Mouse (Mus musculus) B cell, adult 62 days (primary cell): ENCODE results near the gene Duxbl3. TPM values are rescaled to one million over a fixed set of nuclear protein-coding genes. Genes with fewer than 3 reads are reported as not detected.

Experiments
- total RNA-seq: library from RNA; stranded (reverse); gene quantifications from 4 replicates; pipeline ENCODE4 v1.2.4, GENCODE M21; 2023

Gene Duxbl3
- not detected in 4 replicates for total RNA-seq

GRCm38 (mm10) chr14:26257756-26258617, at the start of gene Duxbl3:
Gene Duxbl3, plus strand, starts transcription at chr14:26257962.

Other genes starting within 250 kb of the Duxbl3 start
- not detected in 4 replicates for gene Gm9780, start 215.3 kb upstream of the Duxbl3 start, total RNA-seq
- 12.3 to 19.9 TPM (median 17.0 TPM) in 4 replicates for gene Tmem254c, start 190.6 kb upstream of the Duxbl3 start, total RNA-seq
- gene Cphx2, start 176.4 kb upstream of the Duxbl3 start, total RNA-seq = not detected in 4 replicates
- gene Cphx3, start 175.7 kb upstream of the Duxbl3 start, total RNA-seq = not detected in 4 replicates
- not detected in 4 replicates for gene Duxbl2, start 139.6 kb upstream of the Duxbl3 start, total RNA-seq
- gene Plac9b, start 75.5 kb upstream of the Duxbl3 start, total RNA-seq = not detected in 4 replicates
- 3.6 to 8.0 TPM (median 6.2 TPM) in 4 replicates for gene Tmem254b, start 50.9 kb upstream of the Duxbl3 start, total RNA-seq